Mouse (Mus musculus) adrenal gland, postnatal 36 days (tissue): ENCODE measurements around the gene Arl6ip4. TPM values are rescaled to one million over a fixed set of nuclear protein-coding genes. Genes with fewer than 3 reads are reported as not detected.
A peak's percentile ranks its signal among the peaks of the same experiment; 100 is the strongest.

Experiments
- DNase-seq, 2 experiments: peaks; one replicate each; pipeline ENCODE4 v3.0.0; 2021; ENCODE audit warnings: mixed read lengths in 1 of 2
- total RNA-seq, 2 experiments: library from RNA; stranded (reverse); gene quantifications; 2 replicates each; pipeline ENCODE4 v1.2.3; 2021

Arl6ip4 gene
- total RNA-seq, 2 experiments from 2014 or later, result 50.0 to 69.2 TPM

DNA sequence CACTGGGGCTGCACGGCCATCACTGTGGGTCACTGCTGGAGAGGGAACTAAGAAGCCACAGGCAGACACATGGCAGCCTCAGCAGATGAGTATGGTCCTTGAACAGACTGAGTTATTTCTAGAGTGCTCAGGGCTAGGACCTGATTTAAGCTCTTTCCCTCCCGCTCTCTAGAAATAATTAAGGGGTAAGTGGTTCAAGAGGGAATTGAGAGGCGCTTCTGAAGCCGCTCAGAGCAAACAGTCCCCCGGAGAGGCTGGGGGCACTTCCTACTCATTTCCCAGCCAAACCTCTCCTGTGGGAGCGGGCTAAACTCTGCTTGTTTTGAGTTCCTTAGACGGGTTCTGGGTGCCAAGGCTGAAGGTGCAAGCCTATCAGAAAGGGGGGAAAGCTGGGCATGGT is 35.0 kb downstream of the Arl6ip4 start:
- DNase-seq, result no peak

DNA sequence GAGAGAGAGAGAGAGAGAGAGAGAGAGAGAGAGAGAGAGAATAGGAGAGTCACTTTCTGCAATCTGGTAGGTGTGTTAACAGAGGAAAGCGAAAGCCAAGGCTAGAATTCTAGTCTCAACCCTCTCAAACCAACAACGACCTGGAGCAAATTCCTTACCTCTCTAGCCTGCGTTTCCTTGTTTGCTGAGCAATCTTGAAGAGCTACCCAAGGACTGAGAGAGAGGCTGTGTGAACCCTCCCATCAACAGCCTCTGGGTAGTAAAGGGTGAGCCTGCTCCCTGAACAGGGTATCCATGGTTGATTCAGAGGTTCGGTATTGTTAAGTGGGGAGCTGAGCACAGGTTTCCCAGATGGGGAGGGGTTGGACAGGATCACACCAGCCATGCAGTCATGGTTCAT is 36.8 kb downstream of the Arl6ip4 start:
- no peak for DNase-seq

DNA sequence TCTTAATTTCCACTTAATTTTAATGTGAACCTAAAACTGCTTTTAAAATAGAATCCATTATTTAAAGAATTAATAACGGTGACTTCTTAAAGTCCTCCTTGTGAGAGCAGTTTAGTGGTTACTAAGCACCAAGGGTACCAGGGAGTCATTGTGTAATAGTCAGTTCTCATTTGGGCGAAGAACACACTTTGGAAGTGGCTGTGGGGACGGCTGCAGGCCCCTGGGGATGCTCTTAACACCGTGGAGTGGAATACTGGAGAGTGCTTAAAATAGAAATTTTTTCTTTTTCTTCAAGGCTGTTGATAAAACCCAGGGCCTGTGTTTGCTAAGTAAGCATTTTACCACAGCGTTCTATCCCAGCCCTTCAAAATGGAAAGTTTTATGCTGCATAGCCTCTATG is 40.1 kb downstream of the Arl6ip4 start:
- DNase-seq, result no peak

DNA sequence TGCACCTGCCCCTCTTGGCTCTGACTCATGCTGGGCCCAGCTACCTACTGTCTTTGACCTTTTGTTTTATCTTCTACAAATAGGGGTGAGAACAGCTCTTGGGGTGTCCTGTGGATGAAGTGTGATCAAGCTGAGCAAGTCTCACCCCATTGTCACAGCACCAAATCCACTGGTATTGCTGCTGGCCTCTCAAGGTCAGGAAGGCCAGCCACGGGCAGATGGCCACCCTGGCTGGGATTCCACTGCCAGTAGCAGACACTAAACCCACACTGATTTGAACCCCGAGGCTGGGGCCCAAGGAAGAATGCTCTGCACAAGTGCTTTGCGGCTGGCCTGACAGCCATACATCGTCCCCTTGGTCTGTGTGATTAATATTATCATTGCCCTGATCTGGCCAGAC is 42.4 kb downstream of the Arl6ip4 start:
- peak; percentile 40 to 46 for DNase-seq

DNA sequence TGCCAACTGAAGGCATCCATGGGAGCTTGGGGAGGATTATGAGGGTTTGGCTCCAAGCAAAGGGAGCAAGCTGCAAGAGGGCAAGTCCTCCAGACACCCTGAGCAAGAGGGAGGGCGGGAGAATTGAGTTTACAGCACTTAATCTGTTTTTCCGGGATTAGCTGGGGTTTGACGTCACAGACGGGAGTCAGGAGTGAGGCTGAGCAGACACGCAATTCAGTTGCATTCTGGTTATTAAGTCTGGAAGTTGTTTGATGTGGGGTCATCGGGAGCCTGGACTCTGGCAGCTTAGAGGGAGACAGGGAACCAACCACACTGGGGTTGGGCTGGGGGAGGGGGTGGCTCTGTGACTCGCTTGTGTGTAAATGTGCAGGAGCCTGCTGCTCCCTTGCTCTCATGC is 43.6 kb downstream of the Arl6ip4 start:
- no peak for DNase-seq

DNA sequence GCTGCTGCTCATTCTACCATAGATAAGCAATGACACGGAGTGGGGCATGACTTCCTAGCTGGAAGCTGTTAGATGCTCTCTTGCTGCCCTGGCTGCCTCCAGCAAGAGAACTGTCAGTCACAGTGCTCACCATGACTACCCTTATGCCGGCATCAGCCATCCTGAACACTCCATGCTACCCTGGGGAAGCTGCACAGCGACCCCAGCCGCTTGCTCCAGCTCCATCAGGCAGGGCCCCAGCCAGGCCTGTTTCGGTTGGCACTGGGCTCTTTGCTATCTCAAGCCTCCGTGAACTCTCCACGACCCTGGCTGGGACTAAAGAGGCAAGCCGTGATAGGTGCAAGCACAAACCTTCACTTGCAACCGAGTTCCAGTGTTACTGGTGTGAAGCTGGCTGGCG is 45.9 kb downstream of the Arl6ip4 start:
- DNase-seq, result no peak

DNA sequence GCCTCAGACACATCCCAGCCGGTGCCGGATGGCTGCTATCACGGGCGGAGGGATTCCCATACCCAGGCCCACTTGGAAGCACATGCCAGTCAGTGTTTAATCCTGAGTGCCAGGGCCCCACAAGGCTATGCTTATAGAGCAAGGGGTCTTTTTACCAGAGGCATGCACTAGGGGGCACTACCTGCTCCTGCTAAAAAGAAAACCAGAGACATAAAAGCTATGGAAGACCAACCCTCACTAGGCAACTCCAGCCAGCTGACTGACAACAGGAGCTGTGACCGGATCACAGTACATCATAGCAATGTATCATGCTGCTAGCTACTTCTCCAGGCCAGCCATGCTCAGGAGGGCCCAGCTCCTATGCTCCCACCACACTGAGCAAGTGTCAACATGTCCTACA is 46.7 kb downstream of the Arl6ip4 start:
- peak; percentile 72 to 83 for DNase-seq

DNA sequence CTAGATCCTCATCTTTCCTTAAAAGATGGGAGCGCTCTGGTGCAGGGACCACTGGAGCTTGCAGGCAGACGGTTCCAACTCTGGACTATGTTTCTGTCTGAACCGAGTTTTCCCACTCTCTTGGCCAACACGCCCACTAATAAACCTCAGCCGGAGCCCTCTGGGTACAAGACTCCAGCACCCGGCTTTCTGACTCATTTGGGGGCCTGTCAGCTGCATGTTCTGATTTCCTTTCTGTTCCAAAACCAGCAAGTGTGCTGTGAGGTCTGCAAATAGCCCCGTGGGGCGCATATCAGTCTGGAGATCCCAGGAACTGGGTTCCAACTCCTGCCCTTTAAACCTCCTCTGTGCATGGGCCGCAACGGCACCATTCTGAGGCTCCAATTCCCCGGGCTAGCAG is 47.6 kb downstream of the Arl6ip4 start:
- no peak for DNase-seq

DNA sequence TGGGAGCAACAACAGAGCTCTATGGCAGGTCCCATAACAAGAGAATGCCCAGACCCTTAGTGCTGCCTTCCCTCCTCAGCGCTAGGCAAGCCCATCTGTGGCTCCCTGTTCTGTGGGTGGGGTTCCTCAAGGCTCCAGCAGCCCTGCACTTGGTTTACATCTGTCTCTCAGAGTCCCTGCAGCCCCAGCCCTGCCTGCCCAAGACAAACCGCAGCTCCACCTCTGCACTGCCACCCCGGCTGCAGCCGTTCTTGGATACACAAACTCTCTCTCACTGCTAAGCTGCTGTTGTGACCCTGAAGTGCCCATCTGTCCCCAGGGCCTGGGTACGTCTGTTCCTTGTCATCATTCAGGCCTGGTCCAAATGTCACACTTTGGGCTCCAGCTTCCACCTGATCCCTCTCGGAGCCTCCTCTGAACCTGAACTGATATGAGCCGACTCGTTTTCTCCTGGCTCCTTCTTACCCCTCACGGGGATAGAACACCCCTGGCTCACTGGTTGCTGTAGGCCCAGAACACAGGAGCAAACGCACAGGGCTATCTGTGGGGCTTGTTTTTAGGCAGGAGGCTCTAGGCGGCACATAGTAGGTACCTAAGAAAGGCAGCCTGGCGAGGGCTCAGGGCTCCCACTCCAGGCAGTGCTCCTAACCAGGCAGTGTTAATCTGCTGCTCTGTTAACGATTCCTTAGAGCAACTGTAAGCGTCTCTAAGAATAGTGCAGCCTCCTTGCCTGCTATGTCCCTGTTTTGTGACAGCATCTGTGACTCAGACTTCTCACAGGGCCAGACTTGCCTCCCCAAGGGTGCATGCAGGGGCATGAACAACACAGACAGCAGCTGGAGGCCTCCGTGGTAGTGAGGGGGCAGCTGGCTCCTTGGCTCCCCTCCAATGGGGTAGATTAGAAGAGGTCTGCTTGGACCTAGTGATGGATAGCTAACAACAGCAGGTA is 50.0 kb downstream of the Arl6ip4 start:
- DNase-seq, result peak; percentile 31 to 43

DNA sequence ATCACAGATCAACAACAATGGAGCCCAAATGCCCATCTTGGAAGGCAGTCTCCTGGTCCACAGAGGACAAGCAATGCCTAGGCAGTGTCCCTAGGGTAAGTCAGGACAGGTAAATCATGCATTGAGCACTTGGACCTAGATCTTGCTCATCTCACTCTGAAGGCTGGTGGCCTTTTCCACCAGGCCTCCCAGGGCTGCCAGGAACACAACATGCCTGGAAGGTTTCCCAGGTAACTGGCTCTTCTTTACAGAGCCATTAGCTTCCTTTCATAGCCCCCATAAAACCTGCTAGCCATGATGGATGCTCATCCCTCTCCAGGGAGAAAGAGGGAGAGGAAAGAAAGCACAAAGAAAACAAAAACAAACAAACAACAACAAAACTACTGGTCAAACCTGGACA is 50.9 kb downstream of the Arl6ip4 start:
- DNase-seq, result no peak

DNA sequence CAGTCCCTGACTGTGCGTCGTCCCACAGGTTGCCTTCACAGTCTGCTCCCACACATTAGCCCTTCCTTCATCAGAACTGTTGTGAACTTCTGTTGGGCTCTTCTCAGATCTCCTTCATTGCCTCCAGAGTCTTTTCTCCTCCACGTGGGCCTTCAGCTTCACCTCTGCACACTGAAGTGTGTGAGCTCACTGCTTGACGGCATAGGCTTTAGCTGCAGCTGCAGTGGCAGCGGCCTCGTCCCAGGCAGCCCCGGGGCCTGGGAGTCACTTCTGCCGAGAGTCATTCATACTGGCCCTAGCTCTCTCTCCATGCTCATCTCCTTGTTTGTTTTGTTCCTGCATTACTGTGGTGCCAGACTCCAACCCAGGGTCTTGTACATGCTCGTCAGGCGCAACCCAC is 51.7 kb downstream of the Arl6ip4 start:
- DNase-seq, result no peak

Other genes with a start within 250 kb of the Arl6ip4 start
- 10 to 100 TPM in 1 of 2 experiments, 1 to 10 TPM in 1; 8.8 to 18.3 TPM for gene Hcar1, start 236.1 kb upstream of the Arl6ip4 start, total RNA-seq
- 10 to 100 TPM; 66.5 to 73.3 TPM for gene Denr, start 208.9 kb upstream of the Arl6ip4 start, total RNA-seq
- 1 to 10 TPM in 1 of 2 experiments, not detected in 1; 1.1 TPM for gene Gm43518, start 188.7 kb upstream of the Arl6ip4 start, total RNA-seq
- gene Ccdc62, start 185.4 kb upstream of the Arl6ip4 start, total RNA-seq, result 1 to 10 TPM; 2.9 to 3.3 TPM
- 10 to 100 TPM; 15.1 to 18.4 TPM for gene Hip1r, start 142.5 kb upstream of the Arl6ip4 start, total RNA-seq
- gene Vps37b, start 83.8 kb upstream of the Arl6ip4 start, total RNA-seq, result 100 to 1,000 TPM in 1 of 2 experiments, 10 to 100 TPM in 1; 93.1 to 188 TPM
- 10 to 100 TPM; 10.8 to 11.4 TPM for gene Abcb9, start 20.3 kb upstream of the Arl6ip4 start, total RNA-seq
- 10 to 100 TPM; 34.2 to 41.1 TPM for gene Ogfod2, start 3.8 kb upstream of the Arl6ip4 start, total RNA-seq
- gene Pitpnm2, start 133.7 kb downstream of the Arl6ip4 start, total RNA-seq, result 10 to 100 TPM; 50.0 to 57.2 TPM
- gene Mphosph9, start 211.9 kb downstream of the Arl6ip4 start, total RNA-seq, result 10 to 100 TPM in 1 of 2 experiments, 1 to 10 TPM in 1; 6.8 to 10.4 TPM
- 10 to 100 TPM; 14.8 to 15.0 TPM for gene 2810006K23Rik, start 212.0 kb downstream of the Arl6ip4 start, total RNA-seq
- gene Cdk2ap1, start 247.0 kb downstream of the Arl6ip4 start, total RNA-seq, result 100 to 1,000 TPM; 155 to 187 TPM